Mouse (Mus musculus) testis, adult 2 months (tissue): ENCODE data around the gene Cadm3.

Experiments
- CTCF ChIP-seq: fragments of 200-500 bp; IDR thresholded peaks from 2 replicates; pipeline ENCODE4 v1.5.1; 2012; ENCODE audit warnings: low read depth, mild to moderate bottlenecking, inconsistent platforms, low read length, moderate library complexity; ENCODE audit not compliant: control insufficient read depth, insufficient read depth, insufficient replicate concordance
- POLR2A ChIP-seq: fragments of 200-500 bp; IDR thresholded peaks from 2 replicates; pipeline ENCODE4 v1.6.1; 2012; ENCODE audit warnings: low read depth, mild to moderate bottlenecking, inconsistent platforms, low read length, moderate library complexity; ENCODE audit not compliant: control insufficient read depth

- no peak for TF ChIP-seq CTCF
- no peak for TF ChIP-seq POLR2A
Observed at GRCm38 (mm10) chr1:173411863-173412262, 44.4 kb upstream of the Cadm3 start.
